Mouse (Mus musculus) liver, adult 2 months (tissue): ENCODE data around the gene Akap3. TPM values are rescaled to one million over a fixed set of nuclear protein-coding genes. Genes with fewer than 3 reads are reported as not detected.

ENCODE experiments used
- DNase-seq: peaks from one replicate; pipeline ENCODE4 v3.0.0-alpha.2; 2011; ENCODE audit warnings: low read depth, low spot score; ENCODE audit errors: extremely low read depth
- H3K27ac ChIP-seq: fragments of 200-500 bp; replicated peaks from 2 replicates; pipeline ENCODE4 v1.5.1; 2012; ENCODE audit warnings: low read depth, mild to moderate bottlenecking, control low read depth, inconsistent platforms, low read length; ENCODE audit not compliant: insufficient read depth
- H3K27me3 ChIP-seq: fragments of 200-500 bp; 2 replicates; pipeline ENCODE4 v1.6.1; 2012; ENCODE audit warnings: mild to moderate bottlenecking, moderate library complexity, low read length, inconsistent platforms; ENCODE audit not compliant: control insufficient read depth, insufficient read depth
- H3K36me3 ChIP-seq: fragments of 200-500 bp; 2 replicates; pipeline ENCODE4 v1.6.1; 2012; ENCODE audit warnings: low read length, inconsistent platforms; ENCODE audit not compliant: control insufficient read depth, insufficient read depth
- H3K4me1 ChIP-seq: fragments of 200-500 bp; 2 replicates; pipeline ENCODE4 v1.6.1; 2011; ENCODE audit warnings: low read length; ENCODE audit not compliant: control insufficient read depth, insufficient read depth
- H3K4me3 ChIP-seq: fragments of 200-500 bp; 2 replicates; pipeline ENCODE4 v1.5.1; 2011; ENCODE audit warnings: low read depth, mild to moderate bottlenecking, control low read depth, low read length, moderate library complexity; ENCODE audit not compliant: insufficient read depth
- H3K79me2 ChIP-seq: fragments of 200-500 bp; 2 replicates; pipeline ENCODE4 v1.6.1; 2012; ENCODE audit warnings: inconsistent platforms, mild to moderate bottlenecking, low read length, moderate library complexity; ENCODE audit not compliant: control insufficient read depth, insufficient read depth
- H3K9ac ChIP-seq: fragments of 200-500 bp; 2 replicates; pipeline ENCODE4 v1.6.1; 2012; ENCODE audit warnings: low read depth, mild to moderate bottlenecking, control low read depth, inconsistent platforms, low read length
- CTCF ChIP-seq: fragments of 200-500 bp; IDR thresholded peaks from 2 replicates; pipeline ENCODE4 v1.5.1; 2011; ENCODE audit warnings: low read depth, low read length, control low read depth
- POLR2A ChIP-seq: fragments of 200-500 bp; IDR thresholded peaks from 2 replicates; pipeline ENCODE4 v1.6.1; 2011; ENCODE audit warnings: low read length, control low read depth; ENCODE audit not compliant: insufficient read depth; ENCODE audit errors: extremely low read depth
- WGBS: fragments of 180-500 bp; shearing (Covaris S2); methylation state at CpG from one replicate; pipeline ENCODE4 v1.1.7; 2018; 5-methylcytosine and 5-hydroxymethylcytosine counted together
- polyA plus RNA-seq: library from polyadenylated mRNA; depleted of rRNA; stranded (reverse); fragments of >200 nt; gene quantifications from 2 replicates; pipeline ENCODE4 v1.2.3, GENCODE M21; 2012; rRNA removed
- total RNA-seq: library from RNA; depleted of rRNA; stranded (reverse); fragments of >200 nt; gene quantifications from 2 replicates; pipeline ENCODE4 v1.2.3, GENCODE M21; 2014; rRNA removed

Gene Akap3
- 0.09 TPM in 1 of 2 replicates, not detected in the other for total RNA-seq
- polyA plus RNA-seq = 0.02 TPM in 1 of 2 replicates, not detected in the other

GRCm38 (mm10) chr6:126852881-126853280, at the start of gene Akap3:
TSS of gene Akap3 (plus strand) at chr6:126853098.
- Histone ChIP-seq H3K27ac (no peak within 1 kb of the TSS), H3K4me1 (no peaks in the 10 kb centered on the region), H3K79me2 (peaks cover 4% of the 10 kb centered on the region; the same call in 1 of the 2 replicates)

GRCm38 (mm10) chr6:126806783-126807182, 46.1 kb upstream of the Akap3 start:
- 87% methylated on average over 3 of the region's 3 CpGs for WGBS
- Histone ChIP-seq H3K36me3 (no peaks in the 10 kb centered on the region), H3K27ac (no peak overlapping the region), H3K79me2 (no peaks in the 10 kb centered on the region), H3K4me3 (no peak overlapping the region), H3K9ac (no peak overlapping the region), H3K4me1 (no peaks in the 10 kb centered on the region), H3K27me3 (no peaks in the 10 kb centered on the region)
- TF ChIP-seq POLR2A (no peak), CTCF (peak; percentile 39)
- DNase-seq = no peak

More at GRCm38 (mm10) chr6:126852881-126853280, at the start of gene Akap3:
- Histone ChIP-seq H3K9ac (no peak within 1 kb of the TSS), H3K4me3 (no peak within 1 kb of the TSS), H3K36me3 (no peaks in the 10 kb centered on the region), H3K27me3 (no peaks in the 10 kb centered on the region)
- TF ChIP-seq POLR2A (no peak), CTCF (no peak)
- DNase-seq = no peak

- H3K36me3 ChIP-seq = no peaks in the 10 kb centered on the region
- 62% methylated on average over 4 of the region's 4 CpGs for WGBS
- H3K27ac ChIP-seq = no peak overlapping the region
- no peak for DNase-seq
- H3K79me2 ChIP-seq = no peaks in the 10 kb centered on the region
- no peaks in the 10 kb centered on the region for H3K4me1 ChIP-seq
- H3K4me3 ChIP-seq = peak overlapping the region; percentile 5; the same call in 1 of the 2 replicates
- no peak for TF ChIP-seq POLR2A
- TF ChIP-seq CTCF = no peak
- H3K27me3 ChIP-seq = no peaks in the 10 kb centered on the region
- no peak overlapping the region for H3K9ac ChIP-seq
Measured at GRCm38 (mm10) chr6:126808134-126808533, 44.8 kb upstream of the Akap3 start.

- Histone ChIP-seq H3K27ac (no peak overlapping the region), H3K4me1 (no peaks in the 10 kb centered on the region), H3K79me2 (no peaks in the 10 kb centered on the region), H3K36me3 (no peaks in the 10 kb centered on the region), H3K4me3 (peak overlapping the region; percentile 5; the same call in 1 of the 2 replicates), H3K9ac (no peak overlapping the region), H3K27me3 (no peaks in the 10 kb centered on the region)
- TF ChIP-seq POLR2A (no peak), CTCF (no peak)
- WGBS = 78% methylated on average over 8 of the region's 8 CpGs
- no peak for DNase-seq
Measured at GRCm38 (mm10) chr6:126808561-126808960, 44.3 kb upstream of the Akap3 start.

GRCm38 (mm10) chr6:126811481-126811880, 41.4 kb upstream of the Akap3 start:
- no peaks in the 10 kb centered on the region for H3K79me2 ChIP-seq
- no peak for TF ChIP-seq CTCF
- no peak for TF ChIP-seq POLR2A
- no peak for DNase-seq
- WGBS = 78% methylated on average over 4 of the region's 4 CpGs
- no peaks in the 10 kb centered on the region for H3K36me3 ChIP-seq
- H3K27me3 ChIP-seq = no peaks in the 10 kb centered on the region
- H3K4me1 ChIP-seq = no peaks in the 10 kb centered on the region
- no peak overlapping the region for H3K27ac ChIP-seq
- no peak overlapping the region for H3K9ac ChIP-seq
- H3K4me3 ChIP-seq = no peak overlapping the region

GRCm38 (mm10) chr6:126815206-126815750, 37.6 kb upstream of the Akap3 start:
- 75% methylated on average over 6 of the region's 6 CpGs for WGBS
- Histone ChIP-seq H3K27me3 (no peaks in the 10 kb centered on the region), H3K4me3 (no peak overlapping the region), H3K9ac (no peak overlapping the region), H3K4me1 (no peaks in the 10 kb centered on the region), H3K27ac (no peak overlapping the region), H3K36me3 (peaks cover 2% of the 10 kb centered on the region; the same call in 1 of the 2 replicates), H3K79me2 (no peaks in the 10 kb centered on the region)
- DNase-seq = no peak
- TF ChIP-seq POLR2A (no peak), CTCF (no peak)
